Mouse (Mus musculus) limb, embryonic 12.5 days (tissue): ENCODE results near the gene Zbtb21. TPM values are rescaled to one million over a fixed set of nuclear protein-coding genes. Genes with fewer than 3 reads are reported as not detected.
"Not testable (repeated sequence)": the region's sequence is repeated elsewhere in the genome, so short reads cannot be mapped to it uniquely, and the experiment has no call there.

Experiments
- ATAC-seq: fragments of 200-750 bp; cut with Nextera tagmentation; 2 replicates; pipeline ENCODE4 v1.8.0; 2017; ENCODE audit warnings: low read depth, moderate TSS enrichment; ENCODE audit not compliant: insufficient number of reproducible peaks, insufficient read depth, low FRiP score, low TSS enrichment
- H3K27ac ChIP-seq: fragments of 300-500 bp; sonication (generic); 2 replicates; pipeline ENCODE4 v1.5.1; 2016; ENCODE audit warnings: mild to moderate bottlenecking, moderate library complexity
- H3K27me3 ChIP-seq: fragments of 300-500 bp; sonication (generic); 2 replicates; pipeline ENCODE4 v1.6.1; 2016; ENCODE audit warnings: mild to moderate bottlenecking, moderate library complexity
- H3K36me3 ChIP-seq: fragments of 300-500 bp; sonication (generic); 2 replicates; pipeline ENCODE4 v1.6.1; 2016; ENCODE audit warnings: mild to moderate bottlenecking, moderate library complexity
- H3K4me1 ChIP-seq: fragments of 300-500 bp; sonication (generic); replicated peaks from 2 replicates; pipeline ENCODE4 v1.6.1; 2016
- H3K4me2 ChIP-seq: fragments of 300-500 bp; sonication (generic); 2 replicates; pipeline ENCODE4 v1.6.1; 2016; ENCODE audit warnings: mild to moderate bottlenecking, moderate library complexity
- H3K4me3 ChIP-seq: fragments of 300-500 bp; sonication (generic); replicated peaks from 2 replicates; pipeline ENCODE4 v1.5.1; 2016; ENCODE audit warnings: mild to moderate bottlenecking
- H3K9ac ChIP-seq: fragments of 300-500 bp; sonication (generic); replicated peaks from 2 replicates; pipeline ENCODE4 v1.6.1; 2016; ENCODE audit warnings: mild to moderate bottlenecking, moderate library complexity
- H3K9me3 ChIP-seq: fragments of 300-500 bp; sonication (generic); 2 replicates; pipeline ENCODE4 v1.6.1; 2016; ENCODE audit warnings: mild to moderate bottlenecking, moderate library complexity
- whole genome bisulfite sequencing: fragments of 180-500 bp; shearing (Covaris S2); methylation state at CpG from one replicate; pipeline ENCODE4 v1.1.7; 2016; 5-methylcytosine and 5-hydroxymethylcytosine counted together
- polyA plus RNA-seq: library from polyadenylated mRNA; unstranded; fragments of >200 nt; fragmentation: Nextera tagmentation; extraction: Ambion mirVana; gene quantifications from 2 replicates; pipeline ENCODE4 v1.2.1, GENCODE M21; 2016

The Zbtb21 gene
- polyA plus RNA-seq = 14.0 and 15.2 TPM in 2 replicates

GRCm38 (mm10) chr16:97962151-97962948, at the start of gene Zbtb21, which contains the start of gene C2cd2:
Zbtb21 (minus strand) TSS chr16:97962622.
C2cd2 (minus strand) TSS chr16:97962598.
- Histone ChIP-seq H3K36me3 (0 out of 2 replicates have a peak, but pooled peaks cover 6% of the 10 kb centered on the region), H3K9me3 (no peaks in the 10 kb centered on the region), H3K4me3 (peak within 1 kb of the TSS; percentile 89), H3K9ac (peak within 1 kb of the TSS; percentile 91), H3K4me1 (peaks cover 11% of the 10 kb centered on the region), H3K4me2 (peak within 1 kb of the TSS; percentile 89), H3K27ac (peak within 1 kb of the TSS; percentile 96), H3K27me3 (no peaks in the 10 kb centered on the region)
- under 1% methylated on average over 78 of the region's 78 CpGs for WGBS
- ATAC-seq = peak; percentile 98

- not testable (repeated sequence) for H3K36me3 ChIP-seq, H3K9me3 ChIP-seq, H3K4me1 ChIP-seq, H3K27me3 ChIP-seq
- ATAC-seq = peak; percentile 73; the same call in 1 of the 2 replicates
- 2% methylated on average over 8 of the region's 8 CpGs for WGBS
- H3K27ac ChIP-seq = peak overlapping the region; percentile 29; the same call in 1 of the 2 replicates
- peak overlapping the region; percentile 61 for H3K4me2 ChIP-seq
- peak overlapping the region; percentile 61 for H3K4me3 ChIP-seq
- H3K9ac ChIP-seq = peak overlapping the region; percentile 55; the same call in 1 of the 2 replicates
Measured at GRCm38 (mm10) chr16:97997383-97997731, 34.9 kb upstream of the Zbtb21 start.

DNA sequence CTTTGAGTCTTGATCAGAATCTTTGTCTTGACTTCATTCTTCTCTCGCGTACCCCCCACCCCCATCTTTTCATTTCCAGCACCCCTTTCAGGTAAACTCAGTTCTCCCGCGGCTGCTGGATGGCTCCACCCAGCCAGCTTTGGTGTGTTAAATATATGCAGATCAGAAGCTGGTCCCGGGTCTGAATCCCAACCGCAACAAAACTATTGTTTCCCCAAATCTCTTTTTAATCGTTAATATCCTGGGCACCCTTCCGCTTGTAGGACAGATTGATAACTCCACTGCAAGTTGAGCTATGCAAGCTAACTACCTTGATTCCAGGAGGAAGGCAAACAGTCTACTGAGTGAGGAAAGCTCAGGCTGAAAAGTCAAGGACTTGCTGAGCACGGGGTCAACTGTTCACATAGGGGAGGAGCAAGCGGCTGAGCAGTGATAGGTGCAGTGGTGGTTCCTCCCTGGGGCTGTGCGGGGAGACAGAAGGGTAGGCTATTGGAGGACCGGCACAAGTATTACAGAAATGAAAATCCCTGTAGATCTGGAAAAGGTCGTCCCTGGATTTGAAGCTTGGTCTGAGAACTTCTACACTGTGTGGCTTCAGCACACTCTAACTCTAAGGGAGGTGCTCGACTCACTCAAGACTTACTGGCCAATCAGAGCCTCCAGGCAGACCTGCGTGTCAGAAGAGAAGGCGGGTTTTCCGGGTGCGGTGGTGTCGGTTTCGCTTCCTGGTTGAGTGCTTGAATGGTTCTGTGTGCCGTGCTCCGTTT, 34.4 kb upstream of the Zbtb21 start, which contains the start of gene B230307C23Rik:
B230307C23Rik (plus strand) TSS at position 700 of the 767 bp plus-strand sequence.
- H3K4me1 ChIP-seq = peaks cover 4% of the 10 kb centered on the region

GRCm38 (mm10) chr16:97995849-97996615, 33.6 kb upstream of the Zbtb21 start:
- H3K4me2 ChIP-seq = peak overlapping the region; percentile 61
- peak overlapping the region; percentile 61 for H3K4me3 ChIP-seq
- peaks cover 4% of the 10 kb centered on the region for H3K4me1 ChIP-seq
- 34% methylated on average over 1 of the region's 1 CpGs for WGBS
- ATAC-seq = no peak
- no peak overlapping the region; the same call in 1 of the 2 replicates for H3K27ac ChIP-seq
- H3K36me3 ChIP-seq = no peaks in the 10 kb centered on the region
- peaks cover 4% of the 10 kb centered on the region; the same call in 1 of the 2 replicates for H3K9me3 ChIP-seq
- peak overlapping the region; percentile 52; the same call in 1 of the 2 replicates for H3K9ac ChIP-seq
- H3K27me3 ChIP-seq = no peaks in the 10 kb centered on the region

More for the DNA sequence above, 34.4 kb upstream of the Zbtb21 start, which contains the start of gene B230307C23Rik:
- Histone ChIP-seq H3K27me3 (no peaks in the 10 kb centered on the region), H3K9ac (peak within 1 kb of the TSS; percentile 55), H3K4me3 (peak within 1 kb of the TSS; percentile 61), H3K27ac (peak within 1 kb of the TSS; percentile 75), H3K36me3 (no peaks in the 10 kb centered on the region), H3K9me3 (peaks cover 4% of the 10 kb centered on the region; the same call in 1 of the 2 replicates), H3K4me2 (peak within 1 kb of the TSS; percentile 61)
- 3% methylated on average over 22 of the region's 22 CpGs for WGBS
- peak; percentile 98 for ATAC-seq

- H3K27ac ChIP-seq, H3K9ac ChIP-seq, H3K27me3 ChIP-seq, H3K4me2 ChIP-seq, H3K4me3 ChIP-seq, ATAC-seq, H3K9me3 ChIP-seq, H3K4me1 ChIP-seq, H3K36me3 ChIP-seq: not testable (repeated sequence)
- WGBS = 76% methylated on average over 3 of the region's 3 CpGs
Measured at GRCm38 (mm10) chr16:97992477-97992876, 30.1 kb upstream of the Zbtb21 start.

DNA sequence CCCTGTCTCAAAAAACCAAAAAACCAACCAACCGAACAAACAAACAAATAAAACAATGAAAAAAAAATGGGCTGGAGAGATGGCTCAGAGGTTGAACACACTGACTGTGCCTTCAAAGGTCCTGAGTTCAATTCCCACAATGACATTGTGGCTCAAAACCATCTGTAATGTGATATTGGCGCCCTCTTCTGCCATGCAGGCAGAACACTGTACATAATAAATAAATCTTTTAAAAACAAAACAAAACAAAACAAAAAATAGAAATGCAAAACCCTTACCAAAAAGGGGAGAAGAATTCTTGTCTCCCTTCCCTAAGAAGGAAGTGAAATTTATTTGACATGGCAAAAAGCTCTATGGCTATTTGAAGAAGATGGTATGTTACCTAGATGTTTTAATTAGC, 29.1 kb upstream of the Zbtb21 start:
- Histone ChIP-seq H3K9ac (no peak overlapping the region), H3K4me3 (no peak overlapping the region), H3K36me3 (no peaks in the 10 kb centered on the region), H3K4me1 (peaks cover 4% of the 10 kb centered on the region), H3K4me2 (no peak overlapping the region), H3K27ac (no peak overlapping the region), H3K27me3 (no peaks in the 10 kb centered on the region), H3K9me3 (0 out of 2 replicates have a peak, but pooled peaks cover 4% of the 10 kb centered on the region)
- 74% methylated on average over 2 of the region's 2 CpGs for WGBS
- ATAC-seq = no peak

DNA sequence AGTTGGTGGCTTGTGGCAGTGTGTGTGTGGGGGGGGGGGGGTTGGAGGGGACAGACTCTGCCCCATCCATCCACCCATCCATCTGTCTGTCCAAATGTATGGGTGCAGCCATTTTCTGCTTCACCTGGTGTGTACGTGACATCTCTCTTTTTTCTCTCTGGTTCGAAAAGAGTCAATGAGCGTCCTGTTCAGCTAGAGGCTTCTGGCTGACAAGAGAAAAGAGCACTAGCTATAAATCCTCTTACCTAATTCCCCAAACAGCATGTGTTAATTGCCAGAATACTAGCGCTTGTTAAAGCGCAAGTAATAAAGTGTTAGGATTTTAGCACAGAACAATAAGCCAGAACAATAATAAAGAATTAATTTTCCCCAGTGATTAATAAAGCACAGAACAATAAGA, 22.2 kb upstream of the Zbtb21 start:
- Histone ChIP-seq H3K9ac (no peak overlapping the region), H3K4me1 (no peaks in the 10 kb centered on the region), H3K36me3 (no peaks in the 10 kb centered on the region), H3K27me3 (no peaks in the 10 kb centered on the region), H3K27ac (no peak overlapping the region), H3K4me2 (no peak overlapping the region), H3K4me3 (no peak overlapping the region), H3K9me3 (0 out of 2 replicates have a peak, but pooled peaks cover 4% of the 10 kb centered on the region)
- 55% methylated on average over 5 of the region's 5 CpGs for WGBS
- ATAC-seq = no peak

DNA sequence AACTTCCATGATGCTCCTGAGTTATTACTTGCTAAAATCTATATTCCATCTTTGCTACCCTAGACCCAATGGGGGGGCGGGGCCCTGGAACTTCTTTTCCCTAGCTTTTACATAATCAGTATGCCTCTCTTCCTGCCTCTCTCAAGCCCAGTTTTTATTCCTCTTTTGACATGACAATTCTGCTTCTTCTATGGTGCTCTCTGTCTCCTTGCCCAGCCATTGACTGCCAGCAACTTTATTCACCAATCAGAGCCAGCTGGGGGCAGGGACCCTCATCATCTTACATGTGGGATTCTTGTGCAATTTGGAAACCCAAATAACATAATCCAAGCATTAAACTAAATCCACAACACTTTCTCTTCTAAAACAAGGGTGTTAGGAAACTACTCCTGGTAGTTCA, 18.9 kb upstream of the Zbtb21 start:
- Histone ChIP-seq H3K9ac (no peak overlapping the region), H3K36me3 (no peaks in the 10 kb centered on the region), H3K4me2 (no peak overlapping the region), H3K9me3 (no peaks in the 10 kb centered on the region), H3K27ac (no peak overlapping the region), H3K27me3 (no peaks in the 10 kb centered on the region), H3K4me3 (no peak overlapping the region), H3K4me1 (no peaks in the 10 kb centered on the region)
- no peak for ATAC-seq
- 87% methylated on average over 1 of the region's 1 CpGs for WGBS

DNA sequence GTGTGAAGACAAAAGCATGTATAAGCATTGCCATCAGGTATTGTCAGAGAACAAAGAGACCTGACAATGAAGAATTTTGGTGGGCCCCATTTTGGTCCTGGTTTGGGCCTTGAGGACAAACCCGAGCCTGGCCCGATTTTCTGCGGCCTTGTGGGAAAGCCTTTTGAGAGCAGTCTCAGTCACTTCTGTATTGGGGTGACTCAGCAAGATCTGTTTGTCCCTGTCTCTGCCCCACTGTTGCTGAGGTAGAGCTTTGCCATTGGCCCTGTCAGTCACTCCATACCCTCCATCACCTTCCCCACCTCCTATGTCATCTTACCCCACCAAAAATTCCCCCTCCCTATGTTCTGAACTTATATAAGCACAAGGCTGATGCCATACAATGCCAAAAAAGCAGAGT, 15.3 kb upstream of the Zbtb21 start:
- 93% methylated on average over 3 of the region's 3 CpGs for WGBS
- no peaks in the 10 kb centered on the region for H3K36me3 ChIP-seq
- H3K9ac ChIP-seq = no peak overlapping the region
- ATAC-seq = no peak
- no peak overlapping the region for H3K4me3 ChIP-seq
- no peaks in the 10 kb centered on the region for H3K27me3 ChIP-seq
- H3K4me1 ChIP-seq = no peaks in the 10 kb centered on the region
- H3K4me2 ChIP-seq = no peak overlapping the region
- H3K27ac ChIP-seq = no peak overlapping the region
- H3K9me3 ChIP-seq = no peaks in the 10 kb centered on the region

DNA sequence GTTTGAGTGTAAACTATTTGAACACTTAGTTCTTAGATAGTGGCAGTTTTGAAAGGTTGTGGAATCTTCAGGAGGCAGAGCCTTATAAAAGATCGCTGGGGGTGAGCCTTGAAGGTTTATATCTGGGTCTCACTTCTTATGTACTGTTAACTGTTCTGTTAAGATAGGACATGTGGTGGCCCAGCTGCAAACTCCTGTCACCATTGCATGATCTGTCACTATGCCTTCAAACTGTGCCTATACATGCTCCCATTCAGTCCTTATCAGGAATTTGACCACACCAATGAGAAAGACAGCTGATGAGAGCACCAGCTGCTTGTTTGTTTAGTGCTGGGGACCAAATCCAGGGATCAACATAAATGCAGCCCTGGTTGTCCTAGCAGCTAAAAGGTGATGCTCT, 14.9 kb upstream of the Zbtb21 start:
- Histone ChIP-seq H3K4me2 (no peak overlapping the region), H3K27me3 (no peaks in the 10 kb centered on the region), H3K36me3 (no peaks in the 10 kb centered on the region), H3K9me3 (no peaks in the 10 kb centered on the region), H3K27ac (no peak overlapping the region), H3K4me3 (no peak overlapping the region), H3K4me1 (no peaks in the 10 kb centered on the region), H3K9ac (no peak overlapping the region)
- ATAC-seq = no peak
- 63% methylated on average over 1 of the region's 1 CpGs for WGBS
